Mouse (Mus musculus): ENCODE measurements around the gene Qtrt1. TPM values are rescaled to one million over a fixed set of nuclear protein-coding genes. Genes with fewer than 3 reads are reported as not detected.
A peak's percentile ranks its signal among the peaks of the same experiment; 100 is the strongest.
"Not testable (repeated sequence)": the region's sequence is repeated elsewhere in the genome, so short reads cannot be mapped to it uniquely, and the experiment has no call there.

The Qtrt1 gene
- polyA plus RNA-seq, 1 experiment from 2014 or later, result 31.7 TPM

GRCm38 (mm10) chr9:21456930-21457634 lies 45.4 kb downstream of the Qtrt1 start:
- Histone ChIP-seq H3K27ac (ENCODE audit: low read depth, low read length) (no peak overlapping the region), H3K9me3 (replicated peaks; ENCODE audit: control insufficient read depth, low read length) (no peaks in the 10 kb centered on the region), H3K9ac (ENCODE audit: low read depth, low read length) (no peak overlapping the region), H3K4me1 (ENCODE audit: control insufficient read depth, insufficient read depth, low read length) (peaks cover 16% of the 10 kb centered on the region), H3K36me3 (ENCODE audit: control insufficient read depth, insufficient read depth, low read length) (no peaks in the 10 kb centered on the region; the same call in none of the 2 replicates), H3K4me3 (ENCODE audit: low read depth, low read length) (no peak overlapping the region), H3K4me2 (no peak overlapping the region), H3K27me3 (ENCODE audit: control insufficient read depth, insufficient read depth, low read length) (no peaks in the 10 kb centered on the region)
- whole genome bisulfite sequencing (ENCODE audit: insufficient replicate concordance), result 84% methylated on average over 10 of the region's 10 CpGs
- ATAC-seq (replicated peaks; ENCODE audit: insufficient number of reproducible peaks, low FRiP score, low TSS enrichment), result no peak

GRCm38 (mm10) chr9:21458821-21459220 lies 47.2 kb downstream of the Qtrt1 start:
- Histone ChIP-seq H3K36me3 (ENCODE audit: control insufficient read depth, insufficient read depth, low read length) (no peaks in the 10 kb centered on the region; the same call in none of the 2 replicates), H3K4me1 (ENCODE audit: control insufficient read depth, insufficient read depth, low read length) (peaks cover 25% of the 10 kb centered on the region), H3K9ac (ENCODE audit: low read depth, low read length) (no peak overlapping the region), H3K4me3 (ENCODE audit: low read depth, low read length) (no peak overlapping the region), H3K9me3 (replicated peaks; ENCODE audit: control insufficient read depth, low read length) (no peaks in the 10 kb centered on the region), H3K27ac (ENCODE audit: low read depth, low read length) (no peak overlapping the region), H3K27me3 (ENCODE audit: control insufficient read depth, insufficient read depth, low read length) (no peaks in the 10 kb centered on the region), H3K4me2 (no peak overlapping the region)
- no peak for ATAC-seq (replicated peaks; ENCODE audit: insufficient number of reproducible peaks, low FRiP score, low TSS enrichment)
- WGBS (ENCODE audit: insufficient replicate concordance), result 81% methylated on average over 3 of the region's 3 CpGs

DNA sequence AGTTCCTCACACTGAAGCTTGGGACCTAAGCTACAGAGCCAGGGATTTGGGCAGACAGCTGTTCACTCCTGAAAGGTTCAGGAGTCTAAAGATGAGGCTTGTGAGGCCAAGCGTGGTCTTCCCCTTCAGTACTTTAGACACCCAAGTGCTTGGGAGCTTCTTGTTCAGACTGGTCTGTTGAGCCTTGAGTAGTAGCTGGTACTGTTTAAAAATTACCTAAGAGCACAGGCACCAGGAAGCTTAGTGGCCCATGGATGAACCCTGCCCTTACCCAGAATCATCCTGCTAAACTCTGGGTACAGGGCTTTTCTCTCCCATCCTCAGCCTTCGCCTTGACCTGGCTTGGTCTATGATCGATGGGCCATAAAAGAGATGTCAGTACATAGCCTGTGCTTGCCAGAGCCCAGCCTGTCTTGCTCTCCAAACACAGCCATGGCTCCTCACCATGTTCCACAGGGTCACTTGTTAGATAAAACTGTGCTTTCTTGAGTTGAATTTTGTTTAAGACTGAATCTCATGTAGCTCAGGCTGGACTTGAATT lies 48.8 kb downstream of the Qtrt1 start:
- H3K36me3 ChIP-seq (ENCODE audit: control insufficient read depth, insufficient read depth, low read length), result peaks cover under 1% of the 10 kb centered on the region
- no peaks in the 10 kb centered on the region for H3K9me3 ChIP-seq (replicated peaks; ENCODE audit: control insufficient read depth, low read length)
- H3K4me2 ChIP-seq, result no peak overlapping the region
- WGBS (ENCODE audit: insufficient replicate concordance), result 92% methylated on average over 3 of the region's 3 CpGs
- H3K4me1 ChIP-seq (ENCODE audit: control insufficient read depth, insufficient read depth, low read length), result peaks cover 29% of the 10 kb centered on the region
- H3K27me3 ChIP-seq (ENCODE audit: control insufficient read depth, insufficient read depth, low read length), result no peaks in the 10 kb centered on the region
- no peak overlapping the region for H3K9ac ChIP-seq (ENCODE audit: low read depth, low read length)
- H3K4me3 ChIP-seq (ENCODE audit: low read depth, low read length), result no peak overlapping the region
- no peak overlapping the region for H3K27ac ChIP-seq (ENCODE audit: low read depth, low read length)
- ATAC-seq (replicated peaks; ENCODE audit: insufficient number of reproducible peaks, low FRiP score, low TSS enrichment), result no peak

DNA sequence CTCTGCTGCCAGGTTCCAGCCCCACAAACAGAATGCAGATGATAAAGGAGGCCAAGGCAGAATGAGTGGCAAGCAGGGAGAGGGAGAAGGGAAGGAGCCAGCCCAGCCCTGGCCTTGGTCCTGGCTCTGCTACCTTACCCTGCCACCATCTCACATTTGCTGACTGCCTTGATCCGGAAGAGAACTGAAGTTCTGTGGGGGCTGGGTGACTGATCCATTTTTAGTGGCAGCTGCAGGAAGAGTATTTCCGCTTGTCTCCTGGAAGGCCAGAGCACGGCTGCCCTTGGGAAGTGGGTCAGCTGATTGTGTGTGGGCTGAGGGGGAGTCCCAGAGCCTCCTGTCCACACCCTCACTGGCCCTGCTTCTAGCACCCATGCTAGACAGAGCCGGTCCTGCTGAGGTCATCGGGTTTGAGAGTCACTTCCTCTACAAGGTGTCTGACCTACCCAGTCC lies 51.5 kb downstream of the Qtrt1 start:
- 19% methylated on average over 5 of the region's 5 CpGs for WGBS (ENCODE audit: insufficient replicate concordance)
- peak overlapping the region; percentile 76 for H3K27ac ChIP-seq (ENCODE audit: low read depth, low read length)

DNA sequence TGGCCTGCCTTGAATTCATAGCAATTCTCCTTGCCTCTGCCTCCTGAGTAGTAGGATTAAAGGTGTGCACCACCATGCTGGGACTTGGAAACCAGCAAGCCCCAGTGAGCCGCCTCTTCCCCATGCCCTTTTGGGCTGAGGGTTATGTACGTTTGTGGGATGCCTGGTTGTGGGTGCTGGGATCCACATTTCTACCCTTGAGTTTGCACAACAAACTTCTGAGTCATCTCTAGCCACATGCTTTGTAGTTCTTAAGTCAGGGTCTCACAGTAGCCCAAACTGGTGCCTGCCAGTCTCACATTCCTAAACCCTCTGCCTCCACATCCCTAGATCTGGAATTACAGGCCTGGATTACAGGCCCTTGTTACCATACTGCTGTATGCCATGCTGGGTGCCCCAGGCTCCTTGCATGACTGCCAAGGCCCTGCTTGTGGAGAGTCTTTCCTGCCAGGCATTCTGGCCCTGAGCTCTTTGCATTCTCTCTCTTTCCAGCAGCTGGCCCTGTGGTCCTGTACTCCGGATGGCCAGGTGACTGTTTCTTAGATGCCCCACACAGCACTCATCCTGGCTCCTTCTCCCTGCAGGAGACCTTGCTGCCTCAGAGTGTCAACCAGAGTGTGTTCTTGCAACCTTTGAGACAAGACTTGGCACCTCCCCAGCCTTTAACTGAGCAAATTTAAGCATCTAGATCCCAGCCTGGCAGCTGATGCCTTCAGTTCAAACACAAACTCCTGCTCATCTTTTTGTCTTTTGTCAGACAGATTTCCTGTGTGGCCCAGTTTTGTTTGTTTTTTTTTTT lies 52.3 kb downstream of the Qtrt1 start:
- Histone ChIP-seq H3K9me3 (replicated peaks; ENCODE audit: control insufficient read depth, low read length) (no peaks in the 10 kb centered on the region), H3K9ac (ENCODE audit: low read depth, low read length) (no peak overlapping the region), H3K36me3 (ENCODE audit: control insufficient read depth, insufficient read depth, low read length) (peaks cover 16% of the 10 kb centered on the region), H3K4me2 (no peak overlapping the region), H3K4me3 (ENCODE audit: low read depth, low read length) (no peak overlapping the region), H3K27ac (ENCODE audit: low read depth, low read length) (peak overlapping the region; percentile 76), H3K27me3 (ENCODE audit: control insufficient read depth, insufficient read depth, low read length) (no peaks in the 10 kb centered on the region), H3K4me1 (ENCODE audit: control insufficient read depth, insufficient read depth, low read length) (peaks cover 29% of the 10 kb centered on the region)
- WGBS (ENCODE audit: insufficient replicate concordance), result 66% methylated on average over 3 of the region's 3 CpGs
- no peak for ATAC-seq (replicated peaks; ENCODE audit: insufficient number of reproducible peaks, low FRiP score, low TSS enrichment)

More for the DNA sequence above, 51.5 kb downstream of the Qtrt1 start:
- H3K27me3 ChIP-seq (ENCODE audit: control insufficient read depth, insufficient read depth, low read length), result no peaks in the 10 kb centered on the region
- no peak overlapping the region for H3K4me3 ChIP-seq (ENCODE audit: low read depth, low read length)
- ATAC-seq (replicated peaks; ENCODE audit: insufficient number of reproducible peaks, low FRiP score, low TSS enrichment), result peak; percentile 72
- no peaks in the 10 kb centered on the region for H3K9me3 ChIP-seq (replicated peaks; ENCODE audit: control insufficient read depth, low read length)
- H3K9ac ChIP-seq (ENCODE audit: low read depth, low read length), result peak overlapping the region; percentile 50; the same call in 1 of the 2 replicates
- peak overlapping the region; percentile 29 for H3K4me2 ChIP-seq
- peaks cover 29% of the 10 kb centered on the region for H3K4me1 ChIP-seq (ENCODE audit: control insufficient read depth, insufficient read depth, low read length)
- H3K36me3 ChIP-seq (ENCODE audit: control insufficient read depth, insufficient read depth, low read length), result peaks cover 16% of the 10 kb centered on the region

GRCm38 (mm10) chr9:21464565-21464928 lies 52.9 kb downstream of the Qtrt1 start:
- ATAC-seq (replicated peaks; ENCODE audit: insufficient number of reproducible peaks, low FRiP score, low TSS enrichment); H3K4me3 ChIP-seq (ENCODE audit: low read depth, low read length); H3K9me3 ChIP-seq (replicated peaks; ENCODE audit: control insufficient read depth, low read length); H3K27ac ChIP-seq (ENCODE audit: low read depth, low read length); H3K4me2 ChIP-seq; H3K27me3 ChIP-seq (ENCODE audit: control insufficient read depth, insufficient read depth, low read length); H3K9ac ChIP-seq (ENCODE audit: low read depth, low read length): not testable (repeated sequence)
- Histone ChIP-seq H3K4me1 (ENCODE audit: control insufficient read depth, insufficient read depth, low read length) (peaks cover 29% of the 10 kb centered on the region), H3K36me3 (ENCODE audit: control insufficient read depth, insufficient read depth, low read length) (peaks cover 19% of the 10 kb centered on the region)
- WGBS (ENCODE audit: insufficient replicate concordance), result 93% methylated on average over 7 of the region's 7 CpGs

DNA sequence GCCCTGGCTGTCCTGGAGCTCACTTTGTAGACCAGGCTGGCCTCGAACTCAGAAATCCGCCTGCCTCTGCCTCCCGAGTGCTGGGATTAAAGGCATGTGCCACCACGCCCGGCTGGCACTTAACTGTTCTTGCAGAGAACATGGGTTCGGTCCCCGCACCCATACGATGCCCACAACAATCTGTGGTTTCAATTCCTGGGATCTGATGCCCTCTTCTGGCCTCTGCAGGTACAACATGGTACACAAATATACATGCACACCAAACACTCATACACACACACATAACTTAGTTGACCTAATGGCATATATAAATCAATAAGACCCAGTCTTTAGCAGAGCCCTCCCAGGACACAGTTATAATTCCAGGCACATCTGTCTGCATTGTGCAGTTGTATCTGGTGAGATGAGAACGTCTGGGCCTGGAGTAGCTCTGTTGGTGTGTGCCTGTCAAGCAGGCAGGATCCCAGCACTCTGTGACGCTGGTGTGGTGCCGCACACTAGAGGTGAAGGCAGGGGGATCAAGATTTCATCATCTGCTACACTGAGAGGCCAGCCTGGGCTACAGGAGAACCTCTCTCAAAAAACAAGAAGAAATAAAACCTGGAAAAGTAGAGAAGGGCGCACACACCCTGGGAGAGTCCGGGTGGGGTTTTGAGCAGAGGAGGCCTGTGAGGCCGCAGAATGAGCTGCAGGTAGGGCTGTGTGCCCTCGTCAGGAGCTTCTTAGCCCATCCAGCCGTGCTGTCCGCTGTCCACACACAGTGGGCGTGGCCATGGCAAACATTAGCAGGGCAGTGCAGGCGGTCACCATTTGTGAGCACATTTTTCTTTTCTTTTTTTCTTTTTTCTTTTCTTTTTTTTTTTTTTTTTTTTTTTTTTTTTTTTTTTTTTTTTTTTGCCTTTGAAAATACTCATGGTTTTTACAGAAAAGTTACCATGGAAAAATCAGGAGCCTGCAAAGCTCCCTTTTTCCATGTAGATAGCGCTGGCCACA lies 57.7 kb downstream of the Qtrt1 start:
- Histone ChIP-seq H3K27me3 (ENCODE audit: control insufficient read depth, insufficient read depth, low read length) (no peaks in the 10 kb centered on the region), H3K9me3 (replicated peaks; ENCODE audit: control insufficient read depth, low read length) (no peaks in the 10 kb centered on the region), H3K4me1 (ENCODE audit: control insufficient read depth, insufficient read depth, low read length) (no peaks in the 10 kb centered on the region), H3K4me3 (ENCODE audit: low read depth, low read length) (no peak overlapping the region), H3K9ac (ENCODE audit: low read depth, low read length) (no peak overlapping the region), H3K36me3 (ENCODE audit: control insufficient read depth, insufficient read depth, low read length) (peaks cover 39% of the 10 kb centered on the region), H3K4me2 (no peak overlapping the region), H3K27ac (ENCODE audit: low read depth, low read length) (no peak overlapping the region)
- no peak for ATAC-seq (replicated peaks; ENCODE audit: insufficient number of reproducible peaks, low FRiP score, low TSS enrichment)
- 90% methylated on average over 18 of the region's 20 CpGs for WGBS (ENCODE audit: insufficient replicate concordance)
